Mouse (Mus musculus): ENCODE results near the gene Uevld.
"Not testable (repeated sequence)": the region's sequence is repeated elsewhere in the genome, so short reads cannot be mapped to it uniquely, and the experiment has no call there.

Uevld gene

GRCm38 (mm10) chr7:46969898-46970297, 11.6 kb upstream of the Uevld start:
- DNase-seq (ENCODE audit: low read depth, low spot score) = no peak

- DNase-seq (ENCODE audit: low read depth, low spot score) = no peak
Measured at GRCm38 (mm10) chr7:46964070-46964469, 5.7 kb upstream of the Uevld start.

DNA sequence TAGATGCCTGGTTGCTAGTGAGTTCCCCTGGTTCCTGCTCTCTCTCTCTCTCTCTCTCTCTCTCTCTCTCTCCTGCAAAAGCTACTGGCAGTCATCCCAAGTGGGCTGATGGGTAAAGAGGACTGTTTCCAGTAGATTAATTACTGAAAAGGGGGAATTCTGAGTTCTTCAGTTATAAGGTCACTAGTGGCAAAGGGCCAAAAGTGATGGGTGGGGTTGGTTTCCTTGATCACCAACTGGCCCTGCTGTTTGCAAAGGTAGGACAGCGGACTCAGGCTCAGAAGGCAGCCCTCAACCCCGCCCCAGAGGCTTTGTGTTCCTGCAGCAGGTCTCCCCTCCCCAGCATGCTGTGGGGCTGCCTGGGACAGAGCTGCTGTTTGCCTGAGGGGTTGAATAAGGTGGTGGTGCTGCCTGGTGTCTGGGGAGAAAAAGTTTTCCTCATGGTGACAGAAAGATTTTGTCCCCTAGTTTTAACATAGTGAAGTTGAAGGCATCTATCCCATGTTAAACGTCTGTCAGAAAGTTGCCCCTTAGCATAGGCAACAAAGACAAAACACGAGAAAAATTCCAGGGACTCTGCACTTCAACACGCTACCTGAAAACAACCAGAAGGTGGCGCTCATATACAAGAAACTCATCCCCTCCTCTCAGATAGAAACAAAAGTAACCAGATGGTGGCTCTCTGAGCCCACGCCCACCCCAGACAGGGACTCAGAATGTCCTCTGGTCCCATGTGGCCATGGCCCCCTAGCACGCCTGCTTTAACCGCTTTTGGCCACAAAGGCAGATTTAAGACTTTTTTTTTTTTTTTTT, 4.7 kb upstream of the Uevld start:
- peak; percentile 52 for DNase-seq (ENCODE audit: low read depth, low spot score)

- DNase-seq (ENCODE audit: low read depth, low spot score) = no peak
Measured at GRCm38 (mm10) chr7:46962132-46962531, 3.8 kb upstream of the Uevld start.

- no peak for DNase-seq (ENCODE audit: low read depth, low spot score)
Measured at GRCm38 (mm10) chr7:46960991-46961390, 2.7 kb upstream of the Uevld start.

GRCm38 (mm10) chr7:46958853-46959252, 526 bp upstream of the Uevld start:
- DNase-seq (ENCODE audit: low read depth, low spot score) = no peak

- no peak for DNase-seq (ENCODE audit: low read depth, low spot score)
Measured at GRCm38 (mm10) chr7:46935847-46936246, 22.5 kb downstream of the Uevld start.

GRCm38 (mm10) chr7:46934788-46935187, 23.5 kb downstream of the Uevld start:
- DNase-seq (ENCODE audit: low read depth, low spot score) = no peak

GRCm38 (mm10) chr7:46931370-46931769, 27.0 kb downstream of the Uevld start:
- DNase-seq (ENCODE audit: low read depth, low spot score) = no peak

DNA sequence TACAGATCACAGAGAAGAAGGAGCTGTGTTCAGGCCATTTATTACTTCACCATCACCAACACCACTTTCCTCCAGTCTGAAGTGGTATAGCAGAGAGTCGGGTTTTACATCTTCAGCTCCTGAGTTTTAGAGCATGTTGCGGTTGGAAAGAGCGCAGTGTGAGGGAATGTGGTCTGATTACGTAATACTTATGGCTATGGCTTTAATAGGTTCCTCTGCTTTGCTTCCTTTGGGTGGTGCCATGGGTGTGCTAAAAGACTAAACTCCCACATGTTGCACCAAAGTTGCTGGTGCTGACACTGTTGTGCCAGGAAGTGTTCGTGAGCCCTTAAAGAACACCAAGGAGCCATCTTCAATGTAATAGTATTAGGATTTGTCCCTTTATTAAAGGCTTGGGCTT, 30.0 kb downstream of the Uevld start:
- DNase-seq (ENCODE audit: low read depth, low spot score) = no peak

DNA sequence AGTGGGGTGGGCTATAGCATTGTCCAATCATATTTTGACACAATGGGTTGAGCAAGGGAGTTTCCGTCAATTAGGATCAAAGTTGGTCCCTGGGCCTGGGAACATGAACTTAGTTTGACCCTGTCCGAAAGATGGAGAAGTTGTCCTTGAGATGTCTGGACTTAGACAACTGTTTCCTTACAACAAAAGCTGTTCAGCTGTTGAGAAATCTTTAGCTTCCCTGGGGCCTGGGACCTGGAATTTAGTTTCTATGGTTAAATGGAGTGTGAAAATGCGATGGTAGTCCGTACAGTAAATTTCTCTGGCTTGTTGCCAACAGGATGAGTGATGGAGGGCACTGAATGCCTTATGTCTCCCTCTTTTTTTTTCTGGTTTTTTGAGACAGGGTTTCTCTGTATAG, 36.3 kb downstream of the Uevld start:
- no peak for DNase-seq (ENCODE audit: low read depth, low spot score)

- peak; percentile 67 for DNase-seq (ENCODE audit: low read depth, low spot score)
Measured at GRCm38 (mm10) chr7:46919551-46920176, 38.7 kb downstream of the Uevld start, which contains the start of gene Tsg101. Gene Tsg101, minus strand, starts transcription at chr7:46919969.

DNA sequence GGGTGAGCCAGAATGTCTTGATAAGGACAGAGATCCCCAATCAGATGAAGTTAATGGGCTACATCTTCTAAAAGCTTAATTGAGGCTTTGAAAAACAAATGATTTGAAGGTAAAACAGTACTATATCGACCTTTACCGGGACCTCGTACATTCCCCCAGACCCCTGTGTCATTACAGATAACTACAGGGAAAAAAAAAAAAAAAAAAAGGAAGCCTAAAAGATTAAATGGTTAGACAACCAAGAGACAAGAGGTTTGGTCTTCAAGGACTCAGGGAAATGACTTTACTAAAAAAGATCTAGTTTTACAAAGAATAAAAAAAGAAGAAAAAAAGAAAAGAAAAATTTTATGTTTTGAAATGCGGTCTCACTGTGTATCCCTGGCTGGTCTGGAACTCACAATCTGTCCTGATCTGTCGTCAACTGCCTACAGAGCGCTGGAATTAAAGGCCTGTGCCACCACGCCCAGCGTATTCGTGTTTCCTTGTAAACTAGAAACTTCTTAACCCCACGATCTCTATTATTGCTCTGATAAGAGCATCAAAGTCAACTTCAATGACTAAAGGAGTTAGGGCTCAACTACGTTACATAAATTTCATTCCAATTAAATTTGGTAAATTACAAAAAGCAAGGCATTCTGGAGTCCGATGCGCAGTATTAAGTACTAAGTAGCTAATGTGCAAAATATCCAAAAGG, 39.5 kb downstream of the Uevld start:
- no peak for DNase-seq (ENCODE audit: low read depth, low spot score)

DNA sequence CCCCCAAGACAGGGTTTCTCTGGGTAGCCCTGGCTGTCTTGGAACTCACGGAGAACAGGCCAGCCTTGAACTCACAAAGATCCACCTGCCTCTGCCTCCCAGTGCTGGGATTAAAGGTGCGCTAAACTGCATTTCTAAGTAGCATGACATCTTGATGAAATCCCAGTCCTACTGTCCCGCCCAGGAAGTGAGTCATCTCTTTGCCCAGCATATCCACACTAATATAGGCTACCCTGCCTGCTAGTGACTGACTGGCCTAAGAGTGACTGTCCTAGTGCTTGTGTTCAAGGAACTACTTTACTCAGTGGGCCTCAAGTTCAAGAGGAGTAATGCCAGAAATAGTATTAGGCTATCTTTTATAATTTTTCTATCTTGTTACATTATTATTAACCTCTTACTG, 42.0 kb downstream of the Uevld start:
- no peak for DNase-seq (ENCODE audit: low read depth, low spot score)

GRCm38 (mm10) chr7:46911250-46911649, 47.1 kb downstream of the Uevld start:
- no peak for DNase-seq (ENCODE audit: low read depth, low spot score)

GRCm38 (mm10) chr7:46899343-46899742, 59.0 kb downstream of the Uevld start:
- no peak for DNase-seq (ENCODE audit: low read depth, low spot score)

- DNase-seq (ENCODE audit: low read depth, low spot score) = no peak
Measured at GRCm38 (mm10) chr7:46895511-46895910, 62.8 kb downstream of the Uevld start.

GRCm38 (mm10) chr7:46883304-46883703, 75.0 kb downstream of the Uevld start:
- DNase-seq (ENCODE audit: low read depth, low spot score) = no peak

DNA sequence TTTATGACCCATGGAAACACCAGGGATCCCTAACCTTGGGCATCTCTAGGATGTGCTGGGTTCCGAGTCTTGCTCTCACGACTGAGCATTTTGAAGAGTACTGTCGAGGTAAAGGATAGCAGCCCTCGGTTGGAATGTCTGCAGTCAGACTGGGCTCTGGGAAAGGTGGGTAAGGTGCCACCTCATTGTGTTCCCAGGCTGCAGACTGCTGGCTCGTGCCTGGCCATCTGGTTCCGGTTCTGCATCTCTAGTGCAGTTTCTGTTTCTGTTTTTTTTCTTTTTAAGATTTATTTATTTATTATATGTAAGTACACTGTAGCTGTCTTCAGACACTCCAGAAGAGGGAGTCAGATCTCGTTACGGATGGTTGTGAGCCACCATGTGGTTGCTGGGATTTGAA, 76.4 kb downstream of the Uevld start:
- not testable (repeated sequence) for DNase-seq (ENCODE audit: low read depth, low spot score)

DNA sequence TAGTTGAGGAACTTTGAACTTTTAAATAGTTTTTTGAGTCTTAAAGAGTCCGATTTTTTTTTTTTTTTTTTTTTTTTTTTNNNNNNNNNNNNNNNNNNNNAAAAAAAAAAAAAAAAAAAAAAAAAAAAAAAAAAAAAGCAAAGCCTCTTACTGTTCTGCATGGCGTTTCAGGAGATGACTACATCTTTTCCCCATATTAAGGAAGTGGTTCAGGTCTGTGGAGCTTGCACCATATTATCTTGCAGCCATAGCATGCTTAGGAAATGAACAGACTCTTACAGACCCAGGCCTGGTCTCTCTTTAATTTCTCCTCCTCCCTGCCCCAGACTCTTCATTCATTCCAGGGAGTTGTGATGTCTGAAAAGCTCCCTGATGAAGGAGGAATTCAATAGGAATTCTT, 77.3 kb downstream of the Uevld start:
- DNase-seq (ENCODE audit: low read depth, low spot score) = no peak

DNA sequence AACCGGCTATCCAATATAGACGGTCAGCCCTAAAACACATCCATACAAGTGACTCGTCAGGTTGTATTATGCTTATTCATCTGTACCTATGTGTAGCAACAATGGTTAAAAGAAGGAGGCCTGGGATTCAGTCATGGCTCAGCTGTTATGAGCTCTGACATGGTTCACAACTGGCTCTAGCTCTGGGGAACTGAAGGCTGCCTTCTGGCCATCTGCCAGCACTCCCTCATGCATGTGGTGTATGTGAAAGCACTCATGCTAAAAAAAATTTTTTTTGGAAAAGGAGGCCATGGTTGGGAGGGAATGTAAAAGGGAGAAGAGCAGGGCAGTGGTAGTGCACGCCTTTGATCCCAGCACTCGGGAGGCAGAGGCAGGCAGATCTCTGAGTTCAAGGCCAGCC, 78.5 kb downstream of the Uevld start:
- no peak for DNase-seq (ENCODE audit: low read depth, low spot score)

- DNase-seq (ENCODE audit: low read depth, low spot score) = no peak
Measured at GRCm38 (mm10) chr7:46877255-46877654, 81.1 kb downstream of the Uevld start.

GRCm38 (mm10) chr7:46876841-46877240, 81.5 kb downstream of the Uevld start:
- DNase-seq (ENCODE audit: low read depth, low spot score) = no peak

All from WW6 (cell line).